Mouse (Mus musculus) neutrophil, adult 5-6 weeks (primary cell): ENCODE results near the gene Mllt10. TPM values are rescaled to one million over a fixed set of nuclear protein-coding genes. Genes with fewer than 3 reads are reported as not detected.

ENCODE experiments used
- ATAC-seq: fragments of 151-379, 151-347 bp; 2 replicates; pipeline ENCODE4 v1.8.0; 2017; ENCODE audit warnings: mild to moderate bottlenecking, moderate TSS enrichment; ENCODE audit not compliant: insufficient number of reproducible peaks, poor library complexity, low FRiP score, severe bottlenecking; ENCODE audit errors: extremely low read depth
- total RNA-seq: library from RNA; stranded (forward); fragments of 200-1000 nt; gene quantifications from 2 replicates; pipeline ENCODE4 v1.2.3, GENCODE M21; 2017

The Mllt10 gene
- total RNA-seq, 1 experiment from 2014 or later: 84.6 TPM

- ATAC-seq: no peak
These were observed 21.6 kb upstream of the Mllt10 start for GRCm38 (mm10) chr2:18033166-18034108.

- ATAC-seq: no peak
These were observed 20.4 kb upstream of the Mllt10 start for GRCm38 (mm10) chr2:18034371-18035250.

- no peak for ATAC-seq
These were observed 17.5 kb upstream of the Mllt10 start, which contains the start of gene A930004D18Rik for GRCm38 (mm10) chr2:18037491-18037890. Gene A930004D18Rik (minus strand): TSS chr2:18037737.

- no peak for ATAC-seq
These were observed 16.8 kb upstream of the Mllt10 start for GRCm38 (mm10) chr2:18038141-18038752.

- no peak for ATAC-seq
These were observed 16.1 kb upstream of the Mllt10 start for GRCm38 (mm10) chr2:18038895-18039371.

- ATAC-seq: no peak
These were observed 15.3 kb upstream of the Mllt10 start for GRCm38 (mm10) chr2:18039566-18040290.

GRCm38 (mm10) chr2:18040347-18041160 is 14.5 kb upstream of the Mllt10 start:
- no peak for ATAC-seq

GRCm38 (mm10) chr2:18041199-18041885 is 13.7 kb upstream of the Mllt10 start:
- no peak for ATAC-seq

GRCm38 (mm10) chr2:18045143-18045780 is 9.8 kb upstream of the Mllt10 start:
- ATAC-seq: no peak

- ATAC-seq: no peak
These were observed 9.3 kb upstream of the Mllt10 start for GRCm38 (mm10) chr2:18045781-18046181.

- no peak for ATAC-seq
These were observed 8.9 kb upstream of the Mllt10 start for GRCm38 (mm10) chr2:18046186-18046585.

- 0 out of 2 replicates have a peak, but pooled peaks have one; percentile 27 for ATAC-seq
These were observed 8.0 kb upstream of the Mllt10 start for GRCm38 (mm10) chr2:18046758-18047645.

GRCm38 (mm10) chr2:18047646-18048452 is 7.2 kb upstream of the Mllt10 start:
- ATAC-seq: peak; percentile 23; the same call in 1 of the 2 replicates

- no peak for ATAC-seq
These were observed 6.5 kb upstream of the Mllt10 start, which contains the start of gene Skida1 for GRCm38 (mm10) chr2:18048453-18049075. Gene Skida1 (minus strand): TSS chr2:18049051.
